Mouse (Mus musculus) c-Kit-positive CD71-positive TER-119-positive erythroid progenitor cells, embryonic 14.5 days (primary cell): ENCODE results near the gene Gm14137.
A peak's percentile ranks its signal among the peaks of the same experiment; 100 is the strongest.

Experiments used
- DNase-seq: peaks from one replicate; pipeline ENCODE4 v3.0.0-alpha.2; 2013; ENCODE audit warnings: low spot score

Gene Gm14137

GRCm38 (mm10) chr2:119173991-119174651, at the start of gene Gm14137:
Gene Gm14137, plus strand, starts transcription at chr2:119174509.
- no peak for DNase-seq

DNA sequence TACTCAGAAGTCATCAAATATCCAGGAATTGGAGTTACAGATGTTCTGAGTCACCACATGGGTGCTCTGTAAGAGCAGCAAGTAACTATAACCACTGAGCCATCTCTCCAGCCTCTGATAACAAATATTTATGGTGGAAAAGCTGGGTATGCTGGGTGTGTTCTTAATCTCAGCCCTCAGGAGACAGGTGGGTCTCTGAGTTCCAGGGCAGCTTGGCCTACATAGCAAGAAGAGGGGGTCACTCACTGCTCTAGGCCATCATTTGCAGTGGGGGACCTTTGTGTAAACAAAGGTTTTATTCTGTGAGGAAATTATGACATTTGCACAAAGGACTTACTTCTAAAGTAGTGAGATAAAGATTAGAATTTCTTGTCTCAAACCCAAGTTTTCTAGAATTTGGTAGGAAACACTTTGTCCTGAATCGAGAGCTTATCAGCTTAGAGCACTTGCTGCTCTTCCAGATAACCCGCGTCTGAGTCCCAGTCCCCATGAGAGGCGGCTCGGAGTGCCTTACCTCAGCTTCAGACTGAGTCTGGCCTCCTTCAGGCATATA, 37.9 kb upstream of the Gm14137 start:
- peak; percentile 83 for DNase-seq

GRCm38 (mm10) chr2:119145199-119145598, 29.1 kb upstream of the Gm14137 start:
- no peak for DNase-seq

GRCm38 (mm10) chr2:119146435-119146834, 27.9 kb upstream of the Gm14137 start:
- no peak for DNase-seq

DNA sequence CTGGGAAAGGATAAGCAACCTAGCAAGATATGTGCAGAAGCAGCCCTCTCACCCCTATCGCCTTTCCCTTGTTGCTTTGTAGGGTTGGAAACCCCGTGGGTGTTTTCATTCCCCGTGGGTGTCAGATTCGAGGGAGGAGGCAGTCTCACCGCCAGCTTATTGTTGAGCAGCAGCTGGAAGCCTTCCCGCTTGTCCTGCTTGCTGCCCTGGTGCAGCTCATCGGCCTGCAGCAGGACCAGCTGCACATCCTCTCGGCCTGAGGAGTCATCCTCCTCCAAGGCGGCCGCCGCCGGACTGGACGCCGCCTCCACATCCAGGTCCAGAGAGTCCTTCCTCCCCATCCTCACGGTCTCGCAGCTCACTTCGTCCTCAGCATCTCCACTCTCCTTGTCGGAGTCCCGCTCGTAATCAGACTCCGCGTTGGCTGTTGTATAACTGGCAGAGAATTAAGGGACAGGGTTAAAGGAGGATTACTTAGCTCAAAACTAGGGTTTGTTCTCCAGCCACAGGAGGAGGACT, 27.1 kb upstream of the Gm14137 start:
- DNase-seq: no peak

DNA sequence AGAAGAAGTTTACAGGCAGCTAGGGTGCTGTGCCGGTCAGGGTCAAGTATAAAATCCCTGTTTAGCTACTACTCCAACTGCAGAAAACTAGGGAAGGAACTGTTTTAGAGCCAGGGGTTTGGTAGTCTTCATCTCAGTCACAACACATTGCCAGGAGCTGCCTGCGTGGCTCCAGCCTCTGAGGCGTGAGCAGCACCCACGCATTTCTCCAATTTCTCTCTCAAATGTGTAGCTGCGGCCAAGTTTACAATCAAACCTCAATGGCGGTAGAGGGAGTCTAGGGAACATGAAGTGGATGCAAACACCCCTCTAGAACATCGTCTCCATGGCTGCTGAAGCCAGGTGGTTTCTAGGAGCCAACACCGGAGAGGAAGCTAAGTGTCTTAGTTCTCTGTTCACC, 26.5 kb upstream of the Gm14137 start:
- DNase-seq: no peak

GRCm38 (mm10) chr2:119152255-119152654, 22.1 kb upstream of the Gm14137 start:
- no peak for DNase-seq

GRCm38 (mm10) chr2:119154683-119155082, 19.6 kb upstream of the Gm14137 start:
- DNase-seq: no peak

DNA sequence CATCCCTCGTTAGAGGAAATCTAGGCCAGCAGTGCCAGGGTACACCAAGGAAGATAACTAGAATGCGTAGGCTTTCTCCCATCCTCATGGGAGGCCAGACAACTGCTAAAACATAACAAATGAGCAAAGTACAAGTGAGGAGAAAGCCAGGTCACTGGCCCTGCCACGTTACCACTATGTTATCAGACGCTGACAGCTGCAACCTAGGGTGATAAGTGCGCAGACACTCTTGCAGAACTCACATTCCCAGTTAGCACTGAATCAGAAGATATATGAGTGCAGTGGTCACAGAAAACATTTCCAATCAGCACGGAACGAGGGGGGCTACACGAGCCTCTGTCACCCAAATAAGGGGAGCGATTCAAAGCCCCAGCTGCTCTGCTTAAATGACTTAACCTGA, 18.9 kb upstream of the Gm14137 start:
- DNase-seq: peak; percentile 91

GRCm38 (mm10) chr2:119156081-119156680, 18.1 kb upstream of the Gm14137 start:
- peak; percentile 38 for DNase-seq

- peak; percentile 94 for DNase-seq
These were observed 17.4 kb upstream of the Gm14137 start, which contains the start of gene Rmdn3 for GRCm38 (mm10) chr2:119156681-119157572. Gene Rmdn3, minus strand, starts transcription at chr2:119157034.

- no peak for DNase-seq
These were observed 16.5 kb upstream of the Gm14137 start for GRCm38 (mm10) chr2:119157836-119158235.

- no peak for DNase-seq
These were observed 13.1 kb upstream of the Gm14137 start for GRCm38 (mm10) chr2:119161247-119161646.

GRCm38 (mm10) chr2:119163135-119163534, 11.2 kb upstream of the Gm14137 start:
- DNase-seq: peak; percentile 60

DNA sequence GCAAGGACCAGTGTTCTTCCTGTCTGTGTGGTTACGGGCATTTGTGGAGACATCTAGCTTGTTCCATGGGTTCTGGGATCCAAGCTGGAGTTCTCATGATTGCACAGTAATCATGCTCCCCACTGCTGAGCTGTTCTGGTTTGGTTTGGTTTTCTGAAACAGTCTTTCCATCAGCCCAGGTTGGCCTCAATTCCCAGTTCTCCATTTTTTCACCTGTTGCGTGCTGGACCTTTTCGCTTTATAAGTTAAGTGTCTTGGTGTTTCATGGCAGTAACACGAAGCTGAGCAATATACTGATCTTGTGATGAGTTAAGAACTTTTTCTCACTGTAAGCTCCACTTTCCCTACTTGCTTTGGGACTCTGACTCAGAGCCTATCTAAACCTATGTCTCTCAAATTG, 10.3 kb upstream of the Gm14137 start:
- DNase-seq: no peak

GRCm38 (mm10) chr2:119165401-119165800, 8.9 kb upstream of the Gm14137 start:
- DNase-seq: no peak

- peak; percentile 31 for DNase-seq
These were observed 7.1 kb upstream of the Gm14137 start, which contains the start of gene Gchfr for GRCm38 (mm10) chr2:119166901-119167865. Gene Gchfr, plus strand, starts transcription at chr2:119167773.

- no peak for DNase-seq
These were observed 6.4 kb upstream of the Gm14137 start for GRCm38 (mm10) chr2:119167866-119168256.

DNA sequence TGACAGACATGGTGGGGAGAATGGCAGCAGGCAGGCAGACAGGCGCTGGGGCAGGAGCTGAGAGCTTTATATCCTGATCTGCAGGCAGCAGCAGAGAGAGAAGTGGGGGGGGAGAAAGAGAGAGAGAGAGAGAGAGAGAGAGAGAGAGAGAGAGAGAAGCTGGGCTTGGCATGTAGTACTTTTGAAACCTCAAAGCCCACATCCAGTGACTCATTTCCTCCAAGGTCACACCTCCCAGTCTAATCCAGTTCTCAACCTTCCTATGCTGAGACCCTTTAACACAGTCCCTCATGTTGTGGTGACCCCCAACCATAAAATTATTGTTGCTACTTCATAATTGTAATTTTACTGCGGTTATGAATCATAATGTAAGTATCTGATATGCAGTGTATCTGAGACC, 4.0 kb upstream of the Gm14137 start:
- no peak for DNase-seq

DNA sequence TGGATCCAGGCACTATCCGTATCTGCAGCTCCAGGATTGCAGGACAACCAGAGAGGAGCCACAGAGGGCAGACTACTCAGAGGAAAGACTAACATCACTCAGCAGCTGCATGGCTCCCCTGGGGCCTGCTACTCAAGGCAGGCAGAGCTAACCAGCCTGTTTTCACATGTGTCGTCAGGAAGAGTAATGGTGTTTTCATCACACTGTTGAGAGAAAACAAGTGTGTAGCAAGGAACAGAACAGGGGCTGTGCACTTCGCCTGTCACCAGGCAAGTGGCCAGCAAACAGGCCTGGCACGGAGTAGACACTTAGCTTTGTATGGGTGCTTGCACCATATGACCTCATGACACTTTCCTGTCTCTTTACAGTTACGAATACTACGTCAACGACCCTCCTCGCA, 2.7 kb upstream of the Gm14137 start:
- DNase-seq: no peak

DNA sequence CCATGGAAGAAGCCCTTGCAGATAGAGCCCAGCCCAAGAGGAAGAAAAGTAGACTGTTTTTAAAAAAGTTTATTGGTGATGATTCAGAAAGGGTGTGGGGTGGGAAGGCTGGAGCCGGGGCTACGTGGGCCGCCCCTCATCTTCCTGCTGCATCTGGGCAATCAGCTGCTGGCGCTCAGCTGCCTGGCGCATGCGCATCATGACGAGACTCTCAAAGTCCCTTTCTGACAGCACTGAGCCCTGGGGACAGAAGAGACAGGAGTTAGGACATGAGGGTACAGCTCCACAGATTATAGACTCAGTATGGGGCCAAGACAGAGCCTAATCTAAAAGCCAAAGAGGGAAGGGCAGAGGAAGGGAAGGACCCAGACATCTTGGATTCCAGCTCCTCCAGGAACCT, 1.9 kb upstream of the Gm14137 start:
- no peak for DNase-seq
